Mouse (Mus musculus) spleen, postnatal 0 days (tissue): ENCODE data around the gene Gm6763. TPM values are rescaled to one million over a fixed set of nuclear protein-coding genes. Genes with fewer than 3 reads are reported as not detected.

Experiments used
- polyA plus RNA-seq: library from polyadenylated mRNA; unstranded; fragments of >200 nt; fragmentation: Nextera tagmentation; extraction: Ambion mirVana; gene quantifications from 2 replicates; pipeline ENCODE4 v1.2.1, GENCODE M21; 2015

Gm6763 gene
- not detected in 2 replicates for polyA plus RNA-seq

GRCm38 (mm10) chr10:104151197-104151596, at the start of gene Gm6763:
Gene Gm6763 (plus strand): TSS chr10:104151497.

GRCm38 (mm10) chr10:104142687-104143086, 8.6 kb upstream of the Gm6763 start, which contains the start of gene Gm21293:
Gene Gm21293 (plus strand): TSS chr10:104142987.

GRCm38 (mm10) chr10:104159706-104160105, 8.4 kb downstream of the Gm6763 start, which contains the start of gene Gm8764:
Gene Gm8764 (plus strand): TSS chr10:104160006.

GRCm38 (mm10) chr10:104168215-104168614, 16.9 kb downstream of the Gm6763 start, which contains the start of gene Gm21304:
Gene Gm21304 (plus strand): TSS chr10:104168515.

GRCm38 (mm10) chr10:104176724-104177123, 25.4 kb downstream of the Gm6763 start, which contains the start of gene Gm21312:
Gene Gm21312 (plus strand): TSS chr10:104177024.

GRCm38 (mm10) chr10:104185233-104185632, 33.9 kb downstream of the Gm6763 start, which contains the start of gene Gm20765:
Gene Gm20765 (plus strand): TSS chr10:104185533.

GRCm38 (mm10) chr10:104193742-104194141, 42.4 kb downstream of the Gm6763 start, which contains the start of gene Gm4340:
Gene Gm4340 (plus strand): TSS chr10:104194042.

Other genes starting within 250 kb of the Gm6763 start
- gene Gm21293, start 8.5 kb upstream of the Gm6763 start, polyA plus RNA-seq, result not detected in 2 replicates
- not detected in 2 replicates for gene Gm8764, start 8.5 kb downstream of the Gm6763 start, polyA plus RNA-seq
- not detected in 2 replicates for gene Gm21304, start 17.0 kb downstream of the Gm6763 start, polyA plus RNA-seq
- gene Gm21312, start 25.5 kb downstream of the Gm6763 start, polyA plus RNA-seq, result not detected in 2 replicates
- not detected in 2 replicates for gene Gm20765, start 34.0 kb downstream of the Gm6763 start, polyA plus RNA-seq
- not detected in 2 replicates for gene Gm4340, start 42.5 kb downstream of the Gm6763 start, polyA plus RNA-seq